Mouse (Mus musculus): ENCODE data around the gene Gm20388.

- no peak for TF ChIP-seq CTCF (IDR thresholded peaks at IDR 0.05; ENCODE audit: insufficient read depth, low read depth, low read length)
- no peak for TF ChIP-seq POLR2A (IDR thresholded peaks at IDR 0.05; ENCODE audit: insufficient read depth, low read depth, low read length)
These were observed 194.2 kb downstream of the Gm20388 start for GRCm38 (mm10) chr8:120104721-120105272.

All from olfactory bulb, adult 2 months (tissue).